Mouse (Mus musculus) lung, adult 18-20 months (tissue): ENCODE data around the gene Spns1.
A peak's percentile ranks its signal among the peaks of the same experiment; 100 is the strongest.

Experiments
- DNase-seq, 2 experiments: peaks; one replicate each; pipeline ENCODE4 v3.0.0; 2022; ENCODE audit warnings: mixed read lengths in 2 of 2

The Spns1 gene

DNA sequence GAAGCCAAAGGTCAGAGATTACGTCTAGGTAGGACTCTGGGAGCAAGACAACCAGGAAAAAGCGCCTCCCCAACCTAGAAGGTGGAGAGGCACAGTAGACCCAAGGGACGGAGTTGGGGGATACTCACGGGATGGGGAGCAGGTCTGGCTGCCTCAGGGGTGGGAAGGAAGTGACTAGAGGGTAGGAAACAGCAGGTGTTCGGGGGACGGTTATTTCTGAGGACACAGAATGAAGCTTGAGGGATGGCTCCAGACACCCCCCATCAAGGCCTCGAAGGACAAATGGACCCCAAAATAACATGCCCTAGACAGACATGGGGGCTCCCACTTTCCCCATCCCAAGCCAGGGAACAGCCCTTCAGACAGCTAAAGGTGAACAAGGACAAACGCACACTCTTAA is 8.9 kb downstream of the Spns1 start:
- no peak for DNase-seq

DNA sequence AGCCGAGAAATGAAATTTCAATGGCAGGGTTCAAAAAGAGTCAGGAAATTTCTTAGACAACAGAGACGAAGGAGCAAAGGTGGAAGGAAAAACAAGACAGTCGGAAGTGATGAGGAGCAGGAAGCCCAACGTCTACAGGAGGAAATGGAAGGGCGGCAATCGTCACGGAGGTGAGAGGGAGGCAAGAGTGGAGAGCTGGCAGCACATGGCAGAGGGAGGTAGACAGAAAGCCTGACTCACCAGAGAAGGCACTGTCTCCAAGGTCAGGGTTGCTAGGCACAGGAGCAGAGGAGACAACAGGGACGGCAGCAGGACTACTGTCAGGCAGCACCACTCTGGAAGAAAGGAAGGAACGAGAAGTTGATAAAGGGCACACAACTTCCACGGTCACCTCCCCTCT is 9.6 kb downstream of the Spns1 start:
- DNase-seq: no peak

GRCm38 (mm10) chr7:126363038-126363437 is 14.2 kb downstream of the Spns1 start:
- DNase-seq: no peak

- no peak for DNase-seq
These were observed 18.2 kb downstream of the Spns1 start for GRCm38 (mm10) chr7:126359049-126359448.

GRCm38 (mm10) chr7:126358413-126358812 is 18.8 kb downstream of the Spns1 start:
- no peak for DNase-seq

DNA sequence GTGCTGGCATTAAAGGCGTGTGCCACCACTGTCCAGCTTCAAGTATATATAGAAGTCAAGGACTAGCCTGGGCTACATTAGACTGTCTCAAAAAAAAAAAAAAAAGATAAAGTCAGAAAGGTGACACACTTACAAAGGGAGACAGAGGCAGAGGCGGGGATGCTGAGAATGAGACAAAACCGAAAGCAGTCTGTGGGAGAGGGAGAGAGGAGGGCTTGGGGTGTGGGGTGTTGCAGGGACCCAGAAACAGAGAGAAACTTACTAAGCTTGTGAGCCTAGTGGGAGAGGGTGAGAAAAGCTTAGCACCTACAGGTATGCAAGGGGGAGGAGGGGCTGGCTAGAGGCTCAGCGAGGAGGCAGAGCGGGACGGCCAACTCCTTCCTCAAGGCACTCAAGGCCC is 19.4 kb downstream of the Spns1 start:
- DNase-seq: no peak

- no peak for DNase-seq
These were observed 20.3 kb downstream of the Spns1 start for GRCm38 (mm10) chr7:126356793-126357591.

DNA sequence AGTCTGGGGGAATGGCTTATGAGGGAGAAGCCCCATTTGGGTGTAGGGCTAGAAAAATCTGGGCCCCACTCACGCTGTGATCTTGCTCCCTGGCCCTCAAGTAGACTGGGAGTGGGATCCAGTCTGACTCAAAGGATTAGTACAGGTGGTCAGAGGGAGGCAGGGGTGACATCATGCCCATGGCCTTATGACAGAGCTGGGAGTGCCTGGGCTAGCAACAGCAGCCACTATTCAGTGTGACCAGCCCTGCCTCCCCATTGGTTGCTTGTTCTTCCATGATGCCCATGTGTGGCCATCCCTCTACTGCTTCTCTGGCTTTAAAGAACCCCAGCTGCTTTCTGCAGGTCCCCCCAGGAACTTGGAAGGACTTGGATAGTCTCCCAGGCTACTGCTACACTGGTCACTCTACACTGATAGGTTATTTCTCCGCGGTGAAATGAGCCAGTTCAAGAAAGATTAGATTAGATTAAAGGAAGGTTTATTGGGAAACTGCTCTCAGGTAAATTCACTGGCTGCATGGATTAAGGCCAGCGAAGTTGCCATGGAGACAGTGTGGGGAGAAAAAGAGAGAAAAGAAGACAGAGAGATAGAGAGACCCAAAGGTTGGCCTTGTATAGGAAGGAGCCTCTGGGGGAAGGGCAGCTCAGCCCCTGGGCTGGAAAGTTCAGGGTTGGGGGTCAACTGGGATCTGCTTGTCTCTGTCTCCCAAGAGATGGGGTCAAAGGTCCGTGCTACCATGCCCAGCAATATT is 21.2 kb downstream of the Spns1 start:
- DNase-seq: no peak

- no peak for DNase-seq
These were observed 22.3 kb downstream of the Spns1 start for GRCm38 (mm10) chr7:126354738-126355614.

DNA sequence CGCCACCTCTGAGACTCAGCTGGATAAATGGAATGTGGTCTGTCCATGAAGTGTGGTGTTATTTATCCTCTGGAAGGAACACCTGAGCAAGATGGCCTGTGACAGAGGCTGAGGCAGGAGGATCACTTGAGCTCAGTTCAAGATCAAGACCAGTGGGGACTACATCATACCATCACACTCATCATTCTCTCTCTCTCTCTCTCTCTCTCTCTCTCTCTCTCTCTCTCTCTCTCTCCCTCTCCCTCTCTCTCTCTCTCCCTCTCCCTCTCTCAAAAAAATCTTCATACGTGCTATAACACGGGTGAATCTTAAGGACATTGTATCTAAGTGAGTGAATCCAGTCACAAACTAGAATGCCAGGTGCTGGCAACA is 23.3 kb downstream of the Spns1 start:
- no peak for DNase-seq

- no peak for DNase-seq
These were observed 23.8 kb downstream of the Spns1 start for GRCm38 (mm10) chr7:126353251-126353993.

DNA sequence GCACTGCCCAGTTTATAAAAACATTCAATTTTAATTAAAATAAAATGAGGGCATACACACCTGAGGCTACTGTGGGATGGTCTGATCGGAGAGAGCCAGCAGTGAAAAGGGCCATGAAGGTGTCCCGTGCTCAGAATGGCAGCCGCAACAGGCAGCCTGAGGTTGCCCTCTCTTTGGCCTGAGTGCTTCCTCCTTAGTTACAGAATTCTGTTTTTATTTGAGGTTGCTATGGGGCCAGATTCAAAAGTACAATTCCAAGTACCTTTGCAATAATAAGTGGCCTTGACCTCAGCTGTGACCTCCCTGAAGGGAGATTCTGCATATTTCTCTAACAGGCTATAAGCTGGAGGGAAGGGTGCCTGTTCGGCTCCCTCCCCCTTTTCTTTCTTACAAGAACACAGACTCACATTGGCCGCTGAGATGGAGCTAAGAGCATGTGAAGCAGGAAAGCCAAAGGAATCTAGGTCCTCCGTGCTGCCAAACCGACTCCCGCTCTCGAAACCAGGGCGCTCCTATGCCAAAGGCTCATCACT is 25.8 kb downstream of the Spns1 start:
- peak; percentile 77 to 88 for DNase-seq

DNA sequence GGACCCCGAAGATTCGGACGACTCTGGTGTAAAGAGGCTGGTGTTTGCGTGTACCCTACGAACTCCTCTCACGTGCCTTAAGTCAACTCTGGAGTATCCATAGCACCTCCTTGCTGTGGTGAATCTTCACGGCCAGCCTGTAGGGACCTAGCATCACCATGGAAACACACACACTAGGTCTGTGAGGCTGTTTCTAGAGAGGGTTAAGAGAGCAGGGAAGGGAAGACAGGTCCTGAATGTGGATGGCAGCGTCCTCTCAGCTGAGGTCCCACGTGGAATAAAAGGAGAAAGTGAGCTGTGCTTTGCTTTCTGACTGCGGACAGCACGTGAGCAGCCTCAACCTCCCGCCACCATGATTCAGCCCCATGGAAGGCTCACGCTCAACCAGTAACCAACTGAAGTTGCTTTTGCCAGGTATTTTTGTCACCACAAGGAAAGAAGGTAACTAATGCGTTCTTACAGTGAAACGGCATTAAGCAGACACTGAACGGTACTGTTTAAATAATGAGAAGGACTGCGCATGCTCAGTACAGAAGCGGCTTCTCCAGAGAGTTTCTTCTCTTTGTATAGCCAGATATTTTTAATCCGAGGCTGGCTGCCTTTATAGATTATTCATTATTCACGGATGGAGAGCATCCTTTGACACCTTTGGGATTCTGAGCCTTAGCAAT is 26.4 kb downstream of the Spns1 start:
- DNase-seq: peak in 1 of 2 experiments; percentile 31

DNA sequence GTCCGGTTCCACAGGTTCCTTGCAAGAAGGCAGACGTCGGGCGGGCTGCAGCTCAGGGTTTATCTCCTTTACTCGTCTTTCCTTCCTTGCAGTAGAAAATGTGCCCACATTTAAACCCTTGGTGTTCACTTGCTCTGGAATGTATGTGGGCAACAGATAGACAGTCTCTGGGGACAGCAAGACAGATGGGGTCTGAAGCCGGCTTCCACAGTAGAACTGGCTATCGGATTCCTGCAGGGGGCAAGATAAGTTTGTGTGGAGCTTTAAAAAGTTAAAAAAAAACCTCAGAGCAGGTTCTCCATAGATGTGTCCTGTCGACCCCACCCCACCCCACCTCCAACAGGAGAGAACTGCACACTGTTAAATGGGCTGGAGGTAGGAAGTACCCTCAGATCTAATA is 29.0 kb downstream of the Spns1 start:
- DNase-seq: no peak

DNA sequence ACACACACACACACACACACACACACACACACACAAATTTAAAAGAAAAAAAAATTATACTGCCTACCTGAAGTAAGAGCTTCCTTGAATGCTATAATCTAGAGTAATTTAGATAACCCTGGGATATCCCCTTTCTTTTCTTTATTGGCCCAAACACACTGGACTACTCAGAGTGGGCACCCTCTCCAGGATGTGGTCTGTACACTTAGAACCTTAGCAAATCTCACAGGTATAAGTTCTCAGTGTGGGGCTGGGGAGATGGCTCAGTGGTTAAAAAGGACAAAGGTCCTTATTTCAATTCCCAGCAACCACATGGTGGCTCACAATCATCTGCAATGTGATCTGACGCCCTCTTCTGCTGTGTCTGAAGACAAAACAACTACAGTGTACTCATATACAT is 30.2 kb downstream of the Spns1 start:
- no peak for DNase-seq

- DNase-seq: no peak
These were observed 31.3 kb downstream of the Spns1 start for GRCm38 (mm10) chr7:126345969-126346368.

GRCm38 (mm10) chr7:126345557-126345956 is 31.7 kb downstream of the Spns1 start:
- DNase-seq: peak in 1 of 2 experiments; percentile 28

- DNase-seq: no peak
These were observed 36.4 kb downstream of the Spns1 start for GRCm38 (mm10) chr7:126340896-126341295.

DNA sequence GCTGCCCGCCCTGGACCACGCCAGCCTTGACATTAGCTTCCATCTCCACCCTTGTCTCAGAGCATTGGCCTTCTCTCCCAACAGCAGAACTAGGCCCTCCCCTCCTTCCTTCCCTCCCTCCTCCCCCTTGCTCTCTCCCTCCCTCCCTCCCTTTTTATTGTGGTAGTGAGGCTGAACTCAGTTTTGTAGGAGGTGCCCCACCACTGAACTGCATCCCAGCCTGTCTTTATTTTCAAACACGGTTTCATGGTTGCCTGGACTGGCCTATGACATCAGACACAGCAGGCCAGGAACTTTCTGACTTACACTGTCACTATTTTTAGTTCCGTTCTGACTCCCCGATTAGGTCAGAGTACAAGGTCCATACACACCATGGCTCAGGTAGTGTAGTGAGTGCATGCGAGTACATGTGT is 37.0 kb downstream of the Spns1 start:
- DNase-seq: no peak

DNA sequence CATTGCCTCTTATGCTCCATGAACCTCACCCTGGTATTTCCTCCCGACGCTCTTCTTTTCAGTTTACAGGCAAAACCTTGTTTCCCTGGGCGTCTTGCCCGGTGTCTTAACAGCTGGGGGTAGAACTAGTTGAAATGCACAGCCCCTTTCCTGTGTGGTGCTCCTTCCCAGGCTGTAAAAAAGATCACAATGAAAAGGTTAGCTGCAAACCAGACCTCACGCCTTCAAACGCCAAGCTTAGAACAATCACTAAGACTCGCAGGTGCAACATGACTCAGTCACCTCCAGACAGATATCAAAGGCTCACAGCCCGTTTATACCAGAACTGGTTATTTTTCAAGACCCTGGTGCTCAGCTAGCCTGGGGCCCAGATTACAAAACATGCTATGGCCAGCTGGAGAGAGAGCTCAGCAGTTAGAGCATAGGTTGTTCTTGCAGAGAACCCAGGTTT is 37.7 kb downstream of the Spns1 start:
- no peak for DNase-seq

DNA sequence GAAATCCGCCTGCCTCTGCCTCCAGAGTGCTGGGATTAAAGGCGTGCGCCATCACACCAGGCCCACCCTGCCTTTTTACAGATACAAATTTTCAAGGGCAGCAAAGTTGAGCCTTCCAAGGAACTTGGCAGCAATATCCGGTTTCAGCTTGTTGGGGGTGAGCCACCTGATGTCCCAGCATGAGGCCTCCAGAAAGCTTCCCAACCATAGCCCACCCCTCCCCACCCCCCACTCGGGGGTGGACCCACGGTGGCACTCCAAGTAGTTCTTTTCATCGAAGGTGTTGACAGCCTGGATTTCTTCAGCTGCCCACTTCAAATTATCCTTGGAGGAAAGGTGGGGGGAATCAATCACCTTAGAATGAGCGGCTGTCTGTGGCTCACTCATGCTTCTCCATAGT is 38.3 kb downstream of the Spns1 start:
- DNase-seq: no peak

DNA sequence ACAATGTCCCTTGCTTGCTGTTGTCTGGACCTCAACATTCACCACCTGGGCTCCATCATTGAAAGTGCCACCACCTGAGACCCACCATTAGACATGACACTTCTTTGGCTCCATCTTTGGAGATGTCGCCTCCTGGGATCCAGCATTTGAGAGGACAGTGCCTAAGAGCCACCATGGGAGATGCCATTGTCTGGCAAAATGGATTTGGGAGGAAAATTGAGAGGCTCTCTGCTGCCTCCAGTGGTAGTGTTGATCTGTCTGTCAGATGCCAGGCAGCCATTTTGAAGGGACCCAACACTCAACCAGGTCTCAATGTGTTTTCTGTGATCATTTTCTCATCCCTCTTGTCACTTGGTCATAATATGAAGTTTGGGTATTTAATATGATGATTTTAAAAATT is 41.7 kb downstream of the Spns1 start:
- no peak for DNase-seq
